Mouse (Mus musculus) liver, embryonic 14.5 days (tissue): ENCODE data around the gene Arl5a. TPM values are rescaled to one million over a fixed set of nuclear protein-coding genes. Genes with fewer than 3 reads are reported as not detected.

ENCODE experiments used
- ATAC-seq: fragments of 200-750 bp; cut with Nextera tagmentation; 2 replicates; pipeline ENCODE4 v1.8.0; 2017; ENCODE audit warnings: moderate number of reproducible peaks, mild to moderate bottlenecking, moderate library complexity; ENCODE audit not compliant: insufficient read depth
- DNase-seq, 3 experiments: peaks; one replicate each; pipeline ENCODE4 v3.0.0-alpha.2; 2012 to 2013; ENCODE audit warnings: low read depth in 3 of 3, low spot score in 3 of 3
- H3K27ac ChIP-seq: fragments of 300-500 bp; sonication (generic); 2 replicates; pipeline ENCODE4 v1.5.1; 2014; ENCODE audit warnings: moderate library complexity, mild to moderate bottlenecking, control low read depth, inconsistent platforms
- H3K27me3 ChIP-seq: fragments of 300-500 bp; sonication (generic); 2 replicates; pipeline ENCODE4 v1.6.1; 2014; ENCODE audit warnings: mild to moderate bottlenecking, low read length, moderate library complexity; ENCODE audit not compliant: control insufficient read depth, insufficient read depth
- H3K36me3 ChIP-seq: fragments of 300-500 bp; sonication (generic); replicated peaks from 2 replicates; pipeline ENCODE4 v1.6.1; 2014; ENCODE audit warnings: low read depth; ENCODE audit not compliant: control insufficient read depth, insufficient read depth
- H3K4me1 ChIP-seq, 2 experiments: fragments of 200-500 bp in 1 of 2; fragments of 300-500 bp in 1 of 2; sonication (generic) in 1 of 2; replicated peaks; 2 replicates each; pipeline ENCODE4 v1.6.1; 2012 to 2014; ENCODE audit warnings: antibody characterized with exemption in 1 of 2, inconsistent platforms in 1 of 2, low read length in 1 of 2; ENCODE audit not compliant: control insufficient read depth in 2 of 2, insufficient read depth in 2 of 2
- H3K4me2 ChIP-seq: fragments of 300-500 bp; sonication (generic); 2 replicates; pipeline ENCODE4 v1.6.1; 2014; ENCODE audit warnings: low read depth, mild to moderate bottlenecking, control low read depth, moderate library complexity
- H3K4me3 ChIP-seq, 2 experiments: fragments of 200-500 bp in 1 of 2; fragments of 300-500 bp in 1 of 2; sonication (generic) in 1 of 2; 2 replicates each; pipeline ENCODE4 v1.5.1; 2012 to 2014; ENCODE audit warnings: low read depth in 2 of 2, low read length in 2 of 2, mild to moderate bottlenecking in 2 of 2, control low read depth in 1 of 2, inconsistent platforms in 1 of 2, moderate library complexity in 1 of 2; ENCODE audit not compliant: insufficient read depth in 1 of 2
- H3K9ac ChIP-seq: fragments of 300-500 bp; sonication (generic); replicated peaks from 2 replicates; pipeline ENCODE4 v1.6.1; 2014; ENCODE audit warnings: mild to moderate bottlenecking, control low read depth, moderate library complexity
- H3K9me3 ChIP-seq: fragments of 300-500 bp; sonication (generic); 2 replicates; pipeline ENCODE4 v1.6.1; 2016; ENCODE audit warnings: low read length, mixed read lengths; ENCODE audit not compliant: control insufficient read depth
- CTCF ChIP-seq: IDR thresholded peaks from 2 replicates; pipeline ENCODE4 v1.5.1; 2016; ENCODE audit warnings: antibody characterized with exemption, low read depth, control low read depth
- EP300 ChIP-seq: IDR thresholded peaks from 2 replicates; pipeline ENCODE4 v1.6.1; 2016; ENCODE audit warnings: antibody characterized with exemption, low read depth
- WGBS: fragments of 180-500 bp; shearing (Covaris S2); extraction: QIAGEN DNeasy Blood & Tissue Kit; methylation state at CpG from one replicate; pipeline ENCODE4 v1.1.7; 2014; ENCODE audit not compliant: insufficient replicate concordance; 5-methylcytosine and 5-hydroxymethylcytosine counted together
- polyA plus RNA-seq, 2 experiments: library from polyadenylated mRNA; depleted of rRNA in 1 of 2; stranded (reverse) in 1 of 2; unstranded in 1 of 2; fragments of >200 nt; fragmentation: Nextera tagmentation in 1 of 2; extraction: Ambion mirVana in 1 of 2; gene quantifications; 2 replicates each; pipeline versions ENCODE4 v1.2.1 to v1.2.3; 2012 to 2014

The Arl5a gene
- polyA plus RNA-seq, 2 experiments: 18.2 to 34.9 TPM

DNA sequence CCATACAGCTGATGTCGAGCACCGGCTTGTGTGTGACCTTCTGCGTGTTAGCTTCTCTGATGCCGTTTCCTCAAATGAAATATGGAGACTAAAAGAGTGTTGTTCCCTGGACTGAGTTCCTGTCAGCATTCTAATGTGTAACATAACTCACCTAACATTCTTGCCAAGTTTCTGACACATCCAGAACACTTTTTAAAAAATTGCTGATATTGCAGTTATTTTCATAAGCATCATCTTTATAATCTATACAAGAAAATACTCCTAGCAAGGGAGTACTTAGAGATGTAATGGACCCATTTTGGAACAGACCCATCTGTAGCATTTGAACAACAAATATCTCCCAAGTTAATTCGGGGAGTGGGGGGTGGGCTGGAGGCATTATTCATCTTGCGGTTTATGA is 55.1 kb downstream of the Arl5a start:
- H3K9ac ChIP-seq: no peak overlapping the region
- H3K36me3 ChIP-seq: no peaks in the 10 kb centered on the region
- DNase-seq (no peak), ATAC-seq (no peak)
- H3K27ac ChIP-seq: no peak overlapping the region
- 73% methylated on average over 6 of the region's 6 CpGs for WGBS
- TF ChIP-seq CTCF: no peak
- no peak for TF ChIP-seq EP300
- H3K27me3 ChIP-seq: no peaks in the 10 kb centered on the region
- H3K4me1 ChIP-seq: no peaks in the 10 kb centered on the region
- H3K4me3 ChIP-seq: no peak overlapping the region
- no peaks in the 10 kb centered on the region for H3K9me3 ChIP-seq
- no peak overlapping the region for H3K4me2 ChIP-seq

DNA sequence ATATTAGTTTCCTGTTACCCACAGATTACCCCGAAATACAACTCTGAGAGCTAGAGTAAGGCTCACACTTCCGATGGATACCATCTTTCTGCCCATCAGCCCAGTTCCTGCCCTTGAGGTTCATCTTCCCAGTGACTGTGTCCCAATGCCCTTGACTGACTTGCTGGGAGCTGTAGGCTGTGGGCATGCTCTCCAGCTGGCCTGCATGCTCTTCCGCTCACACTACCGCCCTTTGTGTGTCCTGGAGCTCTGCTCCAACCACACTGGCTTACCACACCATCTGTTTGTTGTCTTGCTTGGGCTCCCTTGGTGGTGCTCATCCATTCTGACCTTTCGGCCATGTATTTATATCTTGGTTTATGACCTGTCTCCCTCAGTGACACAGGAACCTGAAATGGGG is 57.0 kb downstream of the Arl5a start:
- no peak for DNase-seq
- H3K27ac ChIP-seq: no peak overlapping the region
- no peak overlapping the region for H3K4me3 ChIP-seq
- H3K27me3 ChIP-seq: no peaks in the 10 kb centered on the region
- no peak overlapping the region for H3K4me2 ChIP-seq
- WGBS: 60% methylated on average over 5 of the region's 5 CpGs
- no peaks in the 10 kb centered on the region for H3K36me3 ChIP-seq
- no peak for ATAC-seq
- TF ChIP-seq EP300 (no peak), CTCF (no peak)
- no peaks in the 10 kb centered on the region for H3K9me3 ChIP-seq
- no peaks in the 10 kb centered on the region for H3K4me1 ChIP-seq
- no peak overlapping the region for H3K9ac ChIP-seq

DNA sequence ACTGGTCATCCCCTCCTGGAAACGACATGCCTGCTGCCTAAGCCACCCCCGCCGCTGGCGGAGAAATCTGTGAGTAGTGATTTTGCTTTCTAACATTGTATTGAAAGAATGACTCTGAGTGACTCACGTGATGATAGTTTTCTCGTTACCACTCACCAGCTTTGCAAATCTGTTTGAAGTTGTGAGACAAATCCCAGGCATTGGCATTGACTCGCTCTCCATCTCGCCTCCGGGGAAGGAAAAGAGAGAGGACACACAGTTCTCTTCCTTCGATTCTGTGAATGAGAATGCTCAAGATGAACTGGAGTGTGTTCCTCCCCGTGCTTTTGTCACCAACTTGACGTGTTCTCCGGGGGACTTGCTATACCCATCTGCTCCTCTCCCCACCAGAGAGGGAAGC is 57.5 kb downstream of the Arl5a start:
- Histone ChIP-seq H3K4me2 (no peak overlapping the region), H3K4me3 (no peak overlapping the region), H3K9me3 (no peaks in the 10 kb centered on the region), H3K27me3 (no peaks in the 10 kb centered on the region), H3K27ac (no peak overlapping the region), H3K36me3 (no peaks in the 10 kb centered on the region), H3K9ac (no peak overlapping the region), H3K4me1 (no peaks in the 10 kb centered on the region)
- 55% methylated on average over 13 of the region's 13 CpGs for WGBS
- TF ChIP-seq CTCF (no peak), EP300 (no peak)
- ATAC-seq: no peak
- no peak for DNase-seq

DNA sequence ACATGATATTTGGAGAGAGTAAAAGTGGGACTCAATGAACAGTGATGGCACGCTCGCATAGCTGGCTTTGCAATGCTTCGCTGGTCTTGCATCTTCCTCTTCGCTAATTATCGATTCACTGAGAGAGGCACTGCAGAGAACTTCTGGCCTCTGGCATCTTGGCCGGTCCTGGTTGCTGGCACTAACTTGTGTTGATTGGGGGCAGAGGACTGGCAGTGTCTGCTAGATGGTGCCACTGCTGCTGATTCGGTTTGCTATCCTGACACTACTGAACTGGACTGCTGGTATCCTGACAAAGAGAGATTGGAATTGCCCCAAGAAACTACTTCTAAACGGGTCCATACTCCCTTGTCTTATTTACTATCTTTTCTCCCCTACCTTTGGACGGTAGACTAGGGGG is 63.6 kb downstream of the Arl5a start:
- Histone ChIP-seq H3K9ac (no peak overlapping the region), H3K27ac (no peak overlapping the region), H3K4me2 (no peak overlapping the region), H3K4me1 (no peaks in the 10 kb centered on the region), H3K27me3 (no peaks in the 10 kb centered on the region), H3K9me3 (no peaks in the 10 kb centered on the region), H3K36me3 (no peaks in the 10 kb centered on the region), H3K4me3 (no peak overlapping the region)
- WGBS: 68% methylated on average over 9 of the region's 9 CpGs
- ATAC-seq (no peak), DNase-seq (no peak)
- TF ChIP-seq EP300: no peak

DNA sequence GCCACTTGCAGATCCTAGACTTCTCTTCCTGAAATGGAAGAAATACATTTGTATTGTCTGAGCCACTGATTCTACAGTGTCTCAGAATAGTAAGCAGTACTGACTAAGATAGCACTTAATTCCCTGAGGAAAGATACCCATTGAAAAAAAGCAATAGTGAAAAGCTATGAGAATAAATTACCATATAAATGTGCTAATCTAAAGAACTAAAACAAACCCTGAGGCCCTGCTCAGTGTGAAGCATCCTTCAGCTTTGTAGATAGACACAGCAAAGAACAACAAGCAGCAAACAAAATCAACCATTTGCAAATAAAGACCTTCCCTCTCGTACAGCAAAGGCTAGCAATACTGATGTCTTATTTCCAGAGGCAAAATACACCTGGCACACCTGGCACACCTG is 65.0 kb downstream of the Arl5a start:
- 56% methylated on average over 1 of the region's 1 CpGs for WGBS
- ATAC-seq: no peak
- Histone ChIP-seq H3K4me1 (no peaks in the 10 kb centered on the region), H3K4me3 (no peak overlapping the region), H3K9me3 (no peaks in the 10 kb centered on the region), H3K4me2 (no peak overlapping the region), H3K9ac (no peak overlapping the region), H3K27ac (no peak overlapping the region), H3K27me3 (no peaks in the 10 kb centered on the region), H3K36me3 (no peaks in the 10 kb centered on the region)
- DNase-seq: no peak
- no peak for TF ChIP-seq EP300
- TF ChIP-seq CTCF: no peak

DNA sequence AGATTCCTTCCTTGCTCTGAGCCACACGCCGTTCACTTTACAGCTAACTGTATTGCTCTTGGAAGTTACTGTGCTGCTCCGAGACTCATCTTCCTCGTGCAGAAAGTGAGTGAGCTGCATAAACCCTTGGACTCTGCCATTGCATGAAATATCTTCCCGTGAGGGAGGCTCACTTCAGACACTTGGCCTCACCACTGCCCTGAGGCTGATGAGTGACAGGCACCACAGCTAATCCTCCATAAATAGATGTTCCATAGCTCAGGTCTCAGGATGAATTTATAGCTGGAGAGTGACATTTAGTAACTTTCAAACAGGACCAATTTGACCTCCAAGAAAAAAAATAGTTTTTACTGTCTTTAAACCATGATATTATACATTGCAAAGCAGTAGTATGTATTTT is 66.5 kb downstream of the Arl5a start:
- Histone ChIP-seq H3K4me2 (no peak overlapping the region), H3K27ac (no peak overlapping the region), H3K4me3 (no peak overlapping the region), H3K36me3 (no peaks in the 10 kb centered on the region), H3K4me1 (no peaks in the 10 kb centered on the region), H3K27me3 (no peaks in the 10 kb centered on the region), H3K9me3 (no peaks in the 10 kb centered on the region), H3K9ac (no peak overlapping the region)
- ATAC-seq: no peak
- 68% methylated on average over 5 of the region's 5 CpGs for WGBS
- DNase-seq: no peak
- TF ChIP-seq CTCF (no peak), EP300 (no peak)
